Mouse (Mus musculus) thymus, adult 2 months (tissue): ENCODE results near the gene Mrpl38. TPM values are rescaled to one million over a fixed set of nuclear protein-coding genes. Genes with fewer than 3 reads are reported as not detected.
"Not testable (repeated sequence)": the region's sequence is repeated elsewhere in the genome, so short reads cannot be mapped to it uniquely, and the experiment has no call there.

Source experiments
- DNase-seq: peaks from one replicate; pipeline ENCODE4 v3.0.0; 2021
- H3K27ac ChIP-seq: fragments of 200-500 bp; 2 replicates; pipeline ENCODE4 v1.5.1; 2012; ENCODE audit warnings: low read length, control low read depth; ENCODE audit not compliant: control insufficient read depth, insufficient read depth
- H3K27me3 ChIP-seq: fragments of 200-500 bp; 2 replicates; pipeline ENCODE4 v1.6.1; 2012; ENCODE audit warnings: mild to moderate bottlenecking, low read length, moderate library complexity, mixed read lengths; ENCODE audit not compliant: control insufficient read depth, insufficient read depth
- H3K36me3 ChIP-seq: fragments of 200-500 bp; 2 replicates; pipeline ENCODE4 v1.6.1; 2012; ENCODE audit warnings: mild to moderate bottlenecking, low read length, moderate library complexity; ENCODE audit not compliant: control insufficient read depth, insufficient read depth
- H3K4me1 ChIP-seq: fragments of 200-500 bp; replicated peaks from 2 replicates; pipeline ENCODE4 v1.6.1; 2012; ENCODE audit warnings: low read length; ENCODE audit not compliant: control insufficient read depth, insufficient read depth
- H3K4me3 ChIP-seq: fragments of 200-500 bp; 2 replicates; pipeline ENCODE4 v1.5.1; 2012; ENCODE audit warnings: mild to moderate bottlenecking, low read length, control low read depth, moderate library complexity; ENCODE audit not compliant: control insufficient read depth, insufficient read depth
- CTCF ChIP-seq: fragments of 200-500 bp; IDR thresholded peaks from 2 replicates; pipeline ENCODE4 v1.5.1; 2012; ENCODE audit warnings: mild to moderate bottlenecking, control low read depth, low read length, moderate library complexity, borderline replicate concordance; ENCODE audit not compliant: control insufficient read depth, poor library complexity, insufficient read depth; ENCODE audit errors: extremely low read depth
- POLR2A ChIP-seq: fragments of 200-500 bp; IDR thresholded peaks from 2 replicates; pipeline ENCODE4 v1.6.1; 2012; ENCODE audit warnings: mild to moderate bottlenecking, low read length, control low read depth, moderate library complexity; ENCODE audit not compliant: control insufficient read depth, poor library complexity, insufficient read depth; ENCODE audit errors: extremely low read depth
- WGBS: fragments of 180-500 bp; shearing (Covaris S2); methylation state at CpG from one replicate; pipeline ENCODE4 v1.1.7; 2018; 5-methylcytosine and 5-hydroxymethylcytosine counted together
- polyA plus RNA-seq: library from polyadenylated mRNA; depleted of rRNA; stranded (reverse); fragments of >200 nt; gene quantifications from 2 replicates; pipeline ENCODE4 v1.2.3, GENCODE M21; 2012

The Mrpl38 gene
- polyA plus RNA-seq, 1 experiment, result 54.7 TPM

DNA sequence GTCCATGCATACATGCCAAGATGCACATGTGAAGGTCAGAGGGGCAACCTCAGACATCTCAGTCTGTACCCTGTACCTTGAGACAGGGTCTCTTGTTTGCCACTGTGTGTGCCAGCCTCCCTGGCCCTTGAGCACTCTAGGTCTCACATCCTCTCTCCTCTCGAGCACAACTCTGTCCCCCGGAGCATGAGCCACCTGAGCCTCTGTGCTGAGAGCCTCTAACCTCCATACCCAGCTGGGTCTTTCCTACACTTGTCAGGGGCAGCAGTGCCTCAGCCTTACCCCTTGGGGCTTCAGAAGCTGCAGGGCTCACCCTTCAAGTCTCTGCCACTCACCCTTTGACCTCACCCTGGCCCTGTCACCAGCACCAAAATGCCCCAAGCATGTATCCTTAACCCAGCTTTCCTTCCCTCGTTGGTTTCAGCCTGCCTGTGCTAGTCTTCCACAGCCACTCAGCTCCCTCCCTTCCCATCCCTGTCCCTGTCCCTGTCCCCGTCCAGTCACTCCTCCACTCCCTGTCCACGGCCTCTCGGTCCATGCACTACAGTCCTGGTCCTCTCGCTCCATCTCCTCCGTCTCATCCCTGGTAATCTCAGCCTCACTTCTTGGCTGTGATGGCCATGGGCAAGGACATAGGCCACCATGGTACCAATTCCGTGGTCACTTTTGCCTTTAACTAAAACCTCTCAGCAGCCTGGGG lies 9.4 kb downstream of the Mrpl38 start:
- H3K27ac ChIP-seq, result no peak overlapping the region
- no peaks in the 10 kb centered on the region for H3K27me3 ChIP-seq
- peaks cover 16% of the 10 kb centered on the region for H3K36me3 ChIP-seq
- TF ChIP-seq CTCF, result no peak
- TF ChIP-seq POLR2A, result no peak
- peak overlapping the region; percentile 66 for H3K4me3 ChIP-seq
- DNase-seq, result no peak
- WGBS, result 79% methylated on average over 9 of the region's 9 CpGs
- H3K4me1 ChIP-seq, result peaks cover 28% of the 10 kb centered on the region

DNA sequence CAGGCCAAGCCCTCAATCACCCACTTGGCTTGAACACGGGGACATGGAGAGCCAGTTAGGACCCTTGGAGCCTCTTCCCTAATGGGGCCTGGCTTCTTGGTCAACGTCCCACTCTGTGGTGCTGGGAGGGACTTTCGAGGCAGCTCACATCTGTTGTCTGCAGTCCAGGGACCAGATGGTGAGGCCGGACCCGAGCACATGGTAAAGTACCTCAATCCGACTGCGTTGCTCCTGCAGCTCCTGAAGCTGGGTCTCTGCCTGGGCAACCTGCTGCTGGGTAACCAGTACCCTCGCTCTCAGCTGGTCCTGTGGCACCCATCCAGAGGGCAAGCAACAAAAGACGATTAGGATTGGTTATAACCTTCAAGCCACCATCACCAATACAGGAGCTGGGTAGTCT lies 10.7 kb downstream of the Mrpl38 start:
- peaks cover 20% of the 10 kb centered on the region for H3K36me3 ChIP-seq
- no peaks in the 10 kb centered on the region for H3K27me3 ChIP-seq
- no peak for TF ChIP-seq CTCF
- TF ChIP-seq POLR2A, result no peak
- DNase-seq, result no peak
- H3K4me1 ChIP-seq, result peaks cover 24% of the 10 kb centered on the region
- no peak overlapping the region for H3K27ac ChIP-seq
- WGBS, result 93% methylated on average over 9 of the region's 9 CpGs
- no peak overlapping the region for H3K4me3 ChIP-seq

DNA sequence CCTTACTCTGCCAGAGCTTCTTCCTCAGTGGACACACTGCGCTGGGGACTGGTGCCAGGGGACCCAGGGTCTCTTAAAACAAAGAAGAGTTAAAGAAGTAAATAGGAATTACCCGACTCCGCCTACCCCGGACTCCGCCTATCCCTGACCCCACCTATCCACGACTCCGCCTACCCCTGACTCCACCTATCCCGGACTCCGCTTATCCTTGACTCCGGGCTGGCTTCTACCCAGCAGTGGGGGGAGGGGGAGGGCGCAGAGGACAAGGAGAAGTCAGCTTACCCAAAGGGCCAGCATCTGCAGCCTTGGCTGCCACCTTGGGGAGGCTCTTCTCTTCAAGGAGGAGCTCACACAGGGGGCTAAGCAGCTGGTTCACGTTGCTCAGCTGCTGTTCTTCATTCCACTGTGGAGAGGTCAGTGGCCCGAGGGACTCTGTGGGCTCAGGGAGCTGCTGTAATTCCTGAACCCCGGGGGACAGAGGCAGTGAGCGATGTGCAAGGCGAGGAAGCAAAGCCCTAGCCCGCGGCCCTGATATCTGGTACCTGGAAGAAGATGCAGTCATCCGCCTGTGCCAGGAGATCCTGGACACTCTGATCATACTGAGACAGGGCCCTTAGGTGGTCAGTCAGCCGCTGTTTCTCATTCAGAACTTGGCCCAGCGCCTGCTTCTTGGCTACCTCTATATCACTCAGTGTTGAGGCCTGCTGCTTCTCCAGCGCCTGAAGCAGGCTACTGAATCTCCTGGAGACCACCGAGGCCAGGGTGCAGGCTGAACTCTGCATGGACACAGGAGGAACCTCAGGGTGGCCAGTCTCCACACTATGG lies 11.3 kb downstream of the Mrpl38 start, which contains the start of gene Trim47:
Gene Trim47 (minus strand): TSS at position 55 of the 825 bp plus-strand sequence.
- H3K27ac ChIP-seq, result no peak within 1 kb of the TSS
- WGBS, result 91% methylated on average over 23 of the region's 23 CpGs
- DNase-seq, result no peak
- TF ChIP-seq CTCF, result no peak
- no peak for TF ChIP-seq POLR2A
- H3K4me3 ChIP-seq, result no peak within 1 kb of the TSS
- H3K36me3 ChIP-seq, result peaks cover 20% of the 10 kb centered on the region
- no peaks in the 10 kb centered on the region for H3K27me3 ChIP-seq
- H3K4me1 ChIP-seq, result peaks cover 18% of the 10 kb centered on the region

DNA sequence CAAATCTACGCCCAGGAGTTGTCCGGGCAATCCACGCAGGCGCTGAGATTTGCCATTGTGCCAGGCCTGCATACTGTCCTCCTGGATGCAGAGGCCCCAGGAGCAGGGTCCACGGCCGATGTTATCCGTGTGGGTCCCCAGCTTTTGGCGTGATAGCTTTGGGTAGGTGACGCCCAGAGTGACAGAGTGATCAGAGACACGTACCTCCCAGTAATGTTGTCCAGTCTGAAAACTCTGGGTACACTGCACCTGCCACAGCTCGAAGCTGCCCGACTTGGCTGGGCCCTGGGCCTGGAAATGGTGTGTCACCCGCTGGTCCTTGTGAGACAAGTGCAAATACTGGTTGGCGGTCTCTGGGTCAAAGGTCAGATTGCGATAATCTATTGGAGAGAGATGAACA lies 12.4 kb downstream of the Mrpl38 start:
- no peak for DNase-seq
- H3K27ac ChIP-seq, result no peak overlapping the region
- no peak overlapping the region for H3K4me3 ChIP-seq
- over 99% methylated on average over 15 of the region's 15 CpGs for WGBS
- TF ChIP-seq CTCF, result no peak
- no peak for TF ChIP-seq POLR2A
- H3K4me1 ChIP-seq, result peaks cover 13% of the 10 kb centered on the region
- H3K36me3 ChIP-seq, result peaks cover 20% of the 10 kb centered on the region
- H3K27me3 ChIP-seq, result no peaks in the 10 kb centered on the region

DNA sequence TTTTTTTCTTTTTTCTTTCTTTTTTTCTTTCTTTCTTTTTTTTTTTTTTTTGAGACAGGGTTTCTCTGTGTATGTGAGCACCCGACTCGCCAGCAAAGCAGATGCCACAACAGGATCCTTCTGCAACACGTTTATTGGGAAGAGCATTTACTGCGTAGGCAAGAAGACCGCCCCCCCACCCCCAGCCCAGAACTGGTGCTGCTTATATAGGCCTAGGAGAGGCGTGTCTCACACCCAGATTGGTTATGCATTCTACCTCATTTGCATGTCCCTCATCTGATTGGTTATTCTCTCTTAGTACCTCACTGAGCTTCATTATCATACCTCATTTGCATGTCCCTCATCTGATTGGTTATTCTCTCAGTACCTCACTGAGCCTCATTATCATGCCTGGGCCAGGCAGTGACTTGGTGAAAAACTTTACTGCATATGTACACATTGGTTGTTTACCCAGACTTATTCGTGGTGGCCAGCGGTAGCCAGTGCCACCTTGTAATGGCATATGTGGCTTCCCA lies 16.9 kb downstream of the Mrpl38 start:
- H3K27me3 ChIP-seq, DNase-seq, H3K4me1 ChIP-seq, H3K4me3 ChIP-seq, H3K27ac ChIP-seq: not testable (repeated sequence)
- H3K36me3 ChIP-seq, result peaks cover 17% of the 10 kb centered on the region
- WGBS, result 98% methylated on average over 8 of the region's 8 CpGs

DNA sequence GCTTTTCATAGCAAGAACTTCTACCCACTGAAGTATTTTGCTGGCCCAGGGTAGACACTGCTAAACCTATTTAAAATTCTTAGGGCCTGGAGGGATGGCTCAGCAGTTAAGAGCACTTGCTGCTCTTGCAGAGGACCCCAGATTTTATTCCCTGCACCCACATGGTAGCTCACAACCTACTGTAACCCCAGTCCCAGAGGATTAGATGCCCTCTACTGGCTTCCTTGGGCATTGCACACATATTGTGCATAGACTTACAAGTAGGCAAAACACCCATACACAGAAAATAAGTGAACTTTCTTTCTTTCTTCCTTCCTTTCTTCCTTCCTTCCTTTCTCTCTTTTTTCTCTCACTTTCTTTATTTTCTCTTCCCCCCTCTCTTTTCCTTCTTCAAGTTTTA lies 20.8 kb downstream of the Mrpl38 start:
- Histone ChIP-seq H3K36me3 (no peaks in the 10 kb centered on the region), H3K4me3 (no peak overlapping the region), H3K27me3 (no peaks in the 10 kb centered on the region), H3K27ac (no peak overlapping the region), H3K4me1 (no peaks in the 10 kb centered on the region)
- TF ChIP-seq CTCF, result no peak
- no peak for DNase-seq

DNA sequence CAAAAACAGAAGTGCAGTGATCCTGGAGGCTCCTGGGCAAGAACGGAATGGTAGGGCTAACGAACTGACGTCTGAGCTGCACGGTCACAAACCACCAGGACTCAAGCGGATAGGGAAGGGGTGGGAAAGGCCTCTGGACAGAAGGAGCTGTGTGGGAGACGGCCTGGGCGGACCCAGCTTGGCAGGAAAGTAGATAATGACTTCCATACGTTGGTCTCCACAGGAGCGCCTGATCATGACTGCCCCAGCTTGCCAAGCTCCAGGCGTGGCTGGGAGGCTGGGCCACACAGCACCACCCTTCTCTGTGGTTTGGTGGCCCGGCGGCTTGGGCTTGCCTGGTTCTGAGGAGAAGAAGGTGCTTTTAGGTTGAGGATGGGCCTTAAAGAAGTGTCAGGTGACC lies 21.4 kb downstream of the Mrpl38 start:
- Histone ChIP-seq H3K36me3 (no peaks in the 10 kb centered on the region), H3K27me3 (no peaks in the 10 kb centered on the region), H3K4me1 (no peaks in the 10 kb centered on the region), H3K27ac (no peak overlapping the region), H3K4me3 (no peak overlapping the region)
- 91% methylated on average over 12 of the region's 12 CpGs for WGBS
- DNase-seq, result no peak
- TF ChIP-seq CTCF (no peak), POLR2A (no peak)
